Mouse (Mus musculus): ENCODE data around the gene Ndufs2. TPM values are rescaled to one million over a fixed set of nuclear protein-coding genes. Genes with fewer than 3 reads are reported as not detected.

Gene Ndufs2
- polyA plus RNA-seq, 1 experiment from 2014 or later: 218 TPM

DNA sequence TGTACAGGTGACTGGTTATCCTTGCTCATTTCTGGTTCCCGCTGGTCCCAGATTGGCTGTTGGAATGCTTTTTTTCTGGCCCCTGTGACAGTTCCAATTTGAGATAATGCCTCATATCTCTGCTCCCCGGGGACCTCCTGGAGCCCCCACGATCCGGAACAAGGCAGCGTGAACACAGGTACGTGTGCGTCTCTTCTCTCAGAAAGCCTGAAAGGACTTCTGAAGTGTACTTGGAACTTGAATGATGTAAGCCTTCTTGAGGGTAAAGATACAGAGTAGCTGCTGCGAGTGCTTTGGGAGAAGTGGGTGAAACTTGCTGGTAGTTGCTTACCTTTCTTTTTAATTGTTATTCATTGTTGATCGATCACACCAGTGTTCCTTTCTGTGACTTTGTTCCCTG is 20.0 kb upstream of the Ndufs2 start:
- peaks cover 46% of the 10 kb centered on the region for H3K36me3 ChIP-seq (replicated peaks; ENCODE audit: control insufficient read depth, insufficient read depth)
- H3K4me3 ChIP-seq (replicated peaks; ENCODE audit: low read length): peak overlapping the region; percentile 74
- ATAC-seq (ENCODE audit: low FRiP score): no peak
- peak overlapping the region; percentile 81 for H3K4me2 ChIP-seq (replicated peaks)
- WGBS: 57% methylated on average over 9 of the region's 9 CpGs
- peaks cover 19% of the 10 kb centered on the region for H3K4me1 ChIP-seq (replicated peaks; ENCODE audit: control insufficient read depth, insufficient read depth, low read length)
- no peaks in the 10 kb centered on the region for H3K9me3 ChIP-seq (ENCODE audit: control insufficient read depth, low read length)
- DNase-seq (ENCODE audit: low spot score): no peak
- no peak overlapping the region for H3K27ac ChIP-seq
- peak overlapping the region; percentile 82 for H3K9ac ChIP-seq
- H3K27me3 ChIP-seq (ENCODE audit: control insufficient read depth, insufficient read depth, low read length): no peaks in the 10 kb centered on the region

DNA sequence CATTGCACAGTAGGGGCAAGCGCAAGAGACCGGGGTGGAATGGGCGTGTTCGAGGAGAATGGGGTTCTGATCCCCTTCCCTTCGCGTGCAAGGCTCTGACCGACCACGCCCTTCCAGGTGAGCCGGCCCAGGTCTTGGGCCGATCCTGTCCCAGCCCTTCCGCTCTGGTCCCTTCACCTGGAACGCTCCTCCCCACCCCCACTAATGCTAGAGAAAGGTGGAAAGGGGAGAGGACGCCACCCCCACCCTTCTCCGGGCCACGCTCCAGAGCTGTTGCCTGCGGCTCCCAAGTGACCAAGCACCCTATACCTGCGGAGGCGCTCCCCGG is 19.3 kb upstream of the Ndufs2 start:
- under 1% methylated on average over 19 of the region's 19 CpGs for WGBS
- Histone ChIP-seq H3K4me2 (replicated peaks) (peak overlapping the region; percentile 81), H3K27ac (no peak overlapping the region), H3K27me3 (ENCODE audit: control insufficient read depth, insufficient read depth, low read length) (no peaks in the 10 kb centered on the region), H3K4me3 (replicated peaks; ENCODE audit: low read length) (peak overlapping the region; percentile 74), H3K9ac (peak overlapping the region; percentile 82), H3K4me1 (replicated peaks; ENCODE audit: control insufficient read depth, insufficient read depth, low read length) (peaks cover 19% of the 10 kb centered on the region), H3K36me3 (replicated peaks; ENCODE audit: control insufficient read depth, insufficient read depth) (peaks cover 39% of the 10 kb centered on the region), H3K9me3 (ENCODE audit: control insufficient read depth, low read length) (no peaks in the 10 kb centered on the region)
- DNase-seq (ENCODE audit: low spot score): no peak
- ATAC-seq (ENCODE audit: low FRiP score): peak; percentile 69

DNA sequence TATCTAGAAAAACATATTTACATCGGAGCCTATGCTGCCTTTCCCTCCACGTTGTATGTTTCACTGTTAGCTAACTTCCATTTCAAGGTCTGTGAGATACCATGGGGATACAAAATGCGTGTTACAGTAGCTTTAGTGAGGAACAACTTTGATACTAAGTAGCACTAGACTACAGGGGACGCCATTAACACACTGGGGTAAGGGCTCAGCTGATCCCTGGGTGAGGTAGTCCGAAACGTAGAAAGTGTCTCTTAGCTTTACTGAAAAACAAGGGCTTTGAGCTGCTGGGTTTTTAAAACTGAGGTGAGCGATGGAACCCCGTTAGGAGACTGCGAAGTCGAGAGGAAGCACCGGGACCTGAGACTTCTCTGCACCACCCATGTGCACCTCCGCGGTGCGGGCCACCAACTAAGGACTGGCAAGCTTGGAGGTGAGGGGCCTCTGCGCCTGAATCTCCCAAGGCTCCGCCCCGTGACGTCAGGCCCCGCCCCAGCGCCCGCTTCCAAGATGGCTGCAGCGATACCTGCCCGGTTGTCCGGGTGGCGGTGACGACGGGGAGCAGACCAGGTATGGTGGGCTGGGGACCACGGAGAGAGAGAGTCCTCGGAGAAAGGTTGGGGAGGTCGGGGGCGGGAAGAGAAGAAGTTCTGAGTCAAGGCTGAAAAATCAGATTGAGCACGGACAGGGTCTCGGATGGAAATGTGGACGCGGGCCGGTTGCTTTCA is 18.8 kb upstream of the Ndufs2 start, which contains the start of gene B4galt3:
Gene B4galt3 (plus strand): TSS at position 481 of the 725 bp plus-strand sequence.
- WGBS: 4% methylated on average over 35 of the region's 36 CpGs
- Histone ChIP-seq H3K4me3 (replicated peaks; ENCODE audit: low read length) (peak within 1 kb of the TSS; percentile 74), H3K36me3 (replicated peaks; ENCODE audit: control insufficient read depth, insufficient read depth) (peaks cover 34% of the 10 kb centered on the region), H3K4me2 (replicated peaks) (peak within 1 kb of the TSS; percentile 81), H3K27ac (peak within 1 kb of the TSS; percentile 55), H3K9me3 (ENCODE audit: control insufficient read depth, low read length) (no peaks in the 10 kb centered on the region), H3K4me1 (replicated peaks; ENCODE audit: control insufficient read depth, insufficient read depth, low read length) (peaks cover 19% of the 10 kb centered on the region), H3K9ac (peak within 1 kb of the TSS; percentile 82), H3K27me3 (ENCODE audit: control insufficient read depth, insufficient read depth, low read length) (no peaks in the 10 kb centered on the region)
- peak; percentile 95 for ATAC-seq (ENCODE audit: low FRiP score)
- DNase-seq (ENCODE audit: low spot score): peak; percentile 92

DNA sequence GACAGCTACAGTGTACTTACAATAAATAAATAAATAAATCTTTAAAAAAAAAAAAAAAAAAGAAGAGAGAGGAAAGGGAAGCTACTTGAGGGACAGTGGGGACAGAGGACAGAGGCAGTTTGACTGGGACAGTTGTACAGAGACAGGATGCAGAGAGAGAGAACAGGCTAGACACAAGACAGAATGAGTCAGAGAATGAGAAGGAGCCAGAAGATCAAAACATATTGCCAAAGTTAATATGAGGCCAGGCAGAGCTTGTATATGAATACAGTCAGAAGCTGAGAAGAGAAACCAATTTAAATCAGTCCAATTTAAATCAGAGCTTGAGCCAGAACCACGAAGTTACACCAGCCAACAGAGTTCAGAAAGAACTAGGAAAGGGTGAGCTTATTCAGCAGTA is 17.2 kb upstream of the Ndufs2 start:
- Histone ChIP-seq H3K27ac (no peak overlapping the region), H3K4me1 (replicated peaks; ENCODE audit: control insufficient read depth, insufficient read depth, low read length) (peaks cover 19% of the 10 kb centered on the region), H3K4me3 (replicated peaks; ENCODE audit: low read length) (no peak overlapping the region), H3K9ac (no peak overlapping the region), H3K27me3 (ENCODE audit: control insufficient read depth, insufficient read depth, low read length) (no peaks in the 10 kb centered on the region), H3K36me3 (replicated peaks; ENCODE audit: control insufficient read depth, insufficient read depth) (peaks cover 17% of the 10 kb centered on the region), H3K4me2 (replicated peaks) (no peak overlapping the region), H3K9me3 (ENCODE audit: control insufficient read depth, low read length) (no peaks in the 10 kb centered on the region)
- ATAC-seq (ENCODE audit: low FRiP score) (no peak), DNase-seq (ENCODE audit: low spot score) (no peak)
- WGBS: 56% methylated on average over 1 of the region's 1 CpGs

DNA sequence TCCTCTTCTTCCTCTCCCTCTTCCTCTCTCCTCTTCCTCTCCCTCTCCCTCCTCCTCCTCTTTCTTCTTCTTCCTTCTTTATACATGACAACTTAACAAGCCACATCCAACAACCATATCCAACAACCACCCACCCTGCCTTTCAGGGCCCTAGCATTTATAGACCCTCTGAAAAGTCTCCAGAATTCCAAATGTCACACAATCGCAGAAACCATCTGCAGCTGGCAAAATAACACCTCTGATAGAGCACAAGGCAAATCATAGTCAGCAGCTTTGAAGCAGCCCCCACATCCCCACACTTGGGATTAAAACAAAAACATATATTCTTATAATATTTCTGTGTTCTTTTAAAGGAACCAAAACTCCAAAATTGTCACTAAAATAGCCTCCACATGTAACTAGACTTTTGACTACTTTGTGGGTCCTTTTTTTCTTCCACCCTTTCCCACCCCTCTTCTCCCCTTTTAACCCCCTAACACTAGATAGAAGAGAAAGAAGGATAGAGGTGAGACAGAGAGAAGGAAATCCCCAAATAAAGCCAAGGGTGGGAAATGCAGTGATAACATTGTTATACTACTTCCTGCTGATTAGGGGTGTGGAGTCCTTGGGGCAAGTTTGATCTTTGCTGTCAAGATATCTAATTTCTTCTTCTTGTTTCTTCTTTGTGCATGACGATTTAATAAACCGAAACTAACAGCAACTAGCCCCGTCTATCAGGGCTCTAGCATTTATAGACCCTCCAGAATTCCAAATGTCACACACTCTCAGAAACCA is 15.0 kb upstream of the Ndufs2 start:
- no peak overlapping the region for H3K27ac ChIP-seq
- no peaks in the 10 kb centered on the region for H3K27me3 ChIP-seq (ENCODE audit: control insufficient read depth, insufficient read depth, low read length)
- peaks cover 17% of the 10 kb centered on the region for H3K4me1 ChIP-seq (replicated peaks; ENCODE audit: control insufficient read depth, insufficient read depth, low read length)
- H3K9me3 ChIP-seq (ENCODE audit: control insufficient read depth, low read length): no peaks in the 10 kb centered on the region
- no peak overlapping the region for H3K9ac ChIP-seq
- H3K4me2 ChIP-seq (replicated peaks): no peak overlapping the region
- DNase-seq (ENCODE audit: low spot score): no peak
- no peaks in the 10 kb centered on the region for H3K36me3 ChIP-seq (replicated peaks; ENCODE audit: control insufficient read depth, insufficient read depth)
- 79% methylated on average over 4 of the region's 4 CpGs for WGBS
- no peak for ATAC-seq (ENCODE audit: low FRiP score)
- H3K4me3 ChIP-seq (replicated peaks; ENCODE audit: low read length): no peak overlapping the region

DNA sequence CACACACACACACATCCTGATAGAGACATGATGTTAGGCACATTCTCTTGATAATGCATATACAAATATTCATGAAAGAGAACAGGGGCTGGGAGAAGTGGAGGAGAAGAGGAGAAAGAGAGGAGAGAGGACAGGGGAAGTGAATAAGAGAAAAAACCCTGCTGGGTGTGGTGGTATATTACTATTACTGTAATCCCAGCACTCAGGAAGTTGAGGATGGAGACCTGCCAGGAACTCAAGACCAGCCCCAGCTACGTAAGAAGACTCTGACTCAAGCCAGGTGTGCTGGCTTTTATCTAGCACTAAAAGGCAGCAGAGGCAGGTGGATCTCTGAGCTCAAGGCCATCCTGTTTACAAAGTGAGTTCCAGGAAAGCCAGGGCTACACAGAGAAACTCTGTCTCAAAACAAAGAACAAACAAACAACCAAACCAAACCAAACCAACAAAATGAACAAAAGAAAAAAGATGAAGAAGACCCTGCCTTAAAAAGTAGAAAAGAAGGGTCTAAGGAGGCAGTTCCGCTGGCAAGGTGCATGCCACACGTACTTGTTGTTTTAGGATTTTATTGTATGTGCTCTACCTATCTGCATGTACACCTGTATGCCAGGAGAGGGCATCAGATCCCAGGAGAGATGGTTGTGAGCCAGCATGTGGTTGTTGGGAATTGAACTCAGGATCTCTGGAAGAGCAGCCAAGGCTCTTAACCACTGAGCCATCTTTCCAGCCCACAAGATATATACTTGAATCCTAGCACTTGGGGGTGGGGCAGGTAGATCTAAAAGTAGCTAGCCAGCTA is 12.7 kb upstream of the Ndufs2 start:
- peak overlapping the region; percentile 56 for H3K4me2 ChIP-seq (replicated peaks)

DNA sequence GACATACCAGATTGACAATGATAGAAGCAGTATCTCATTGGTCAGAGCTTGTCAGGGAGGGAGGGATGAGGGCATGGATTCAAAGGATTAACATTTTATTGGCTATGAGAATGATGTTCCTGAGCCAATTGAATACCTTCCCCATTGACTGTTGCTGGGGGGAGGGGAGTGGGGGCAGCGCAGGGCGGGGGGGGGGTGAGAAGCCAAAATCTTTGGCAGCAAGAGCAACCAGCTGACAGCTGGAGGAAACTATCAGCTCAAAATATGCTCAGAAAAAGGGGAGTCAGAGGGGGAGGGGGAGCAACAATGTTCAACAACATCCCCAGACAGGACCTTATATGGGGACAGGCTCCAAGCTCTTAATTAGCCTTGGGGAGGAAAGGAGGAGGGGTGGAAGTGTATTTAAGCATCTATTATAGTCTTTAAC is 12.0 kb upstream of the Ndufs2 start:
- H3K36me3 ChIP-seq (replicated peaks; ENCODE audit: control insufficient read depth, insufficient read depth): no peaks in the 10 kb centered on the region
- ATAC-seq (ENCODE audit: low FRiP score) (peak; percentile 94), DNase-seq (ENCODE audit: low spot score) (peak; percentile 70)
- H3K4me3 ChIP-seq (replicated peaks; ENCODE audit: low read length): 0 out of 2 replicates have a peak overlapping the region, but pooled peaks have one; percentile 28
- H3K27me3 ChIP-seq (ENCODE audit: control insufficient read depth, insufficient read depth, low read length): no peaks in the 10 kb centered on the region
- WGBS: 0% methylated on average over 2 of the region's 2 CpGs
- peaks cover 6% of the 10 kb centered on the region for H3K4me1 ChIP-seq (replicated peaks; ENCODE audit: control insufficient read depth, insufficient read depth, low read length)
- no peaks in the 10 kb centered on the region for H3K9me3 ChIP-seq (ENCODE audit: control insufficient read depth, low read length)
- peak overlapping the region; percentile 56 for H3K4me2 ChIP-seq (replicated peaks)
- no peak overlapping the region for H3K9ac ChIP-seq
- H3K27ac ChIP-seq: peak overlapping the region; percentile 76

More for the DNA sequence above, 12.7 kb upstream of the Ndufs2 start:
- Histone ChIP-seq H3K4me3 (replicated peaks; ENCODE audit: low read length) (no peak overlapping the region), H3K4me1 (replicated peaks; ENCODE audit: control insufficient read depth, insufficient read depth, low read length) (peaks cover 6% of the 10 kb centered on the region), H3K9me3 (ENCODE audit: control insufficient read depth, low read length) (no peaks in the 10 kb centered on the region), H3K36me3 (replicated peaks; ENCODE audit: control insufficient read depth, insufficient read depth) (no peaks in the 10 kb centered on the region), H3K27ac (peak overlapping the region; percentile 62), H3K27me3 (ENCODE audit: control insufficient read depth, insufficient read depth, low read length) (no peaks in the 10 kb centered on the region), H3K9ac (no peak overlapping the region)
- ATAC-seq (ENCODE audit: low FRiP score): no peak
- DNase-seq (ENCODE audit: low spot score): no peak
- 80% methylated on average over 3 of the region's 3 CpGs for WGBS

DNA sequence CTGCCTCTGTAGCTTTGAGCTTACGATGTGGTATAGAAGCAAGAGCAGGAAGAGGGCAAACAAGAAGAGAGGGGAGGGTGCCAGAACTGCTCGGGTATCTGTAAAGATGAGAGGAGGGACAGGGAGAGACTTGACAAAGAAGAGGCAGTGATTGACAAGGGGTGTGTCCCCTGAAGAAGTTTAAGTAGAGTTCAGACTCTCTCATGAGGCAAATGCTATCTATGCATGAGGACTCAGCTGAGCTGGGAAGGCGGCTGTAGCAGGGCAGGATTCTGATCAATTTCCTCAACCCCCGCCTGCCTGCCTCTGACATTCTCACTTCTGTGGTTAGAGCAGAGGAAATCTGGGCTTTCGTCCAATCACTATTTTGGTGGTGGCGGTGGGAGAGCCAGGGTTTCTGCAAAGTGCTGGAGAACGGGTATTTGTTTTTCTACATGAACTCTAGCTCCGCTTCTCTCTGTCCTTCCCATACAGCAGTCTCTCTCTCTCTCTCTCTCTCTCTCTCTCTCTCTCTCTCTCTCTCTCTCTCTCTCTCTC is 11.5 kb upstream of the Ndufs2 start:
- ATAC-seq (ENCODE audit: low FRiP score): peak; percentile 79
- DNase-seq (ENCODE audit: low spot score): peak; percentile 75
- WGBS: 4% methylated on average over 8 of the region's 8 CpGs
- Histone ChIP-seq H3K4me1 (replicated peaks; ENCODE audit: control insufficient read depth, insufficient read depth, low read length) (peaks cover 6% of the 10 kb centered on the region), H3K9me3 (ENCODE audit: control insufficient read depth, low read length) (no peaks in the 10 kb centered on the region), H3K4me3 (replicated peaks; ENCODE audit: low read length) (peak overlapping the region; percentile 28), H3K4me2 (replicated peaks) (peak overlapping the region; percentile 56), H3K36me3 (replicated peaks; ENCODE audit: control insufficient read depth, insufficient read depth) (no peaks in the 10 kb centered on the region), H3K27ac (peak overlapping the region; percentile 76), H3K27me3 (ENCODE audit: control insufficient read depth, insufficient read depth, low read length) (no peaks in the 10 kb centered on the region), H3K9ac (peak overlapping the region; percentile 26)

DNA sequence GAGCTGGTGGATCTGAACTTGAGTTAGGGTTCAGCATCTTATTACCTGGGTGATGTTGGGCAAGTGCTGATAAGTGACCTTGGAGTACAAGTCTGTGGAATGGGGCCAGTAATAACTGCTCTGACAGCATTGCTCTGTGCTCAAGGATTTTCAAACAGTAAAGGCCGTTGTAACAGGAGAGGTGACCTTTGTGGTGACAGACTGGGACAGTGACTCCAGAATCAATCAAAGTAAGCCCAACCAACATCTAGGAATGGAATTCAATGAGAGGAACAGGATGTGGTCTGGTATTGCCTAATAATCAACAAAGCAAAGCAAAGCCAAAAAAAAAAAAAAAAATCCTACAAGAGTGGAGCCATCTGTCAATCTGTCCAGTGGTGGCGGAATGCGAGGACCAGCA is 9.1 kb upstream of the Ndufs2 start:
- no peak for ATAC-seq (ENCODE audit: low FRiP score)
- H3K4me1 ChIP-seq (replicated peaks; ENCODE audit: control insufficient read depth, insufficient read depth, low read length): peaks cover 6% of the 10 kb centered on the region
- no peak overlapping the region for H3K27ac ChIP-seq
- H3K4me3 ChIP-seq (replicated peaks; ENCODE audit: low read length): no peak overlapping the region
- no peaks in the 10 kb centered on the region for H3K36me3 ChIP-seq (replicated peaks; ENCODE audit: control insufficient read depth, insufficient read depth)
- no peaks in the 10 kb centered on the region for H3K9me3 ChIP-seq (ENCODE audit: control insufficient read depth, low read length)
- WGBS: 83% methylated on average over 3 of the region's 3 CpGs
- no peak for DNase-seq (ENCODE audit: low spot score)
- no peak overlapping the region for H3K9ac ChIP-seq
- no peak overlapping the region for H3K4me2 ChIP-seq (replicated peaks)
- no peaks in the 10 kb centered on the region for H3K27me3 ChIP-seq (ENCODE audit: control insufficient read depth, insufficient read depth, low read length)
